Mouse (Mus musculus) myocyte (in vitro differentiated cells): Measurements from ENCODE around the gene Oxt.

Source experiments
- MAX ChIP-seq: IDR thresholded peaks from one replicate; pipeline ENCODE4 v1.6.1; 2011; ENCODE audit warnings: low read depth, mild to moderate bottlenecking, control low read depth
- MYOD1 ChIP-seq, 3 experiments: IDR thresholded peaks; one replicate each; pipeline ENCODE4 v1.6.1; 2011; ENCODE audit warnings: control low read depth in 2 of 3, low read depth in 2 of 3, mild to moderate bottlenecking in 2 of 3, moderate library complexity in 1 of 3; ENCODE audit not compliant: insufficient read length in 2 of 3, control insufficient read depth in 1 of 3
- POLR2A ChIP-seq: IDR thresholded peaks from one replicate; pipeline ENCODE4 v1.6.1; 2011; ENCODE audit warnings: low read depth, mild to moderate bottlenecking, control low read depth, moderate library complexity; ENCODE audit not compliant: insufficient read length
- REST ChIP-seq: IDR thresholded peaks from one replicate; pipeline ENCODE4 v1.6.1; 2011; ENCODE audit warnings: mild to moderate bottlenecking, control low read depth, moderate library complexity; ENCODE audit not compliant: insufficient read depth, insufficient read length
- TCF12 ChIP-seq: IDR thresholded peaks from one replicate; pipeline ENCODE4 v1.6.1; 2011; ENCODE audit warnings: mild to moderate bottlenecking, control low read depth; ENCODE audit not compliant: poor library complexity, insufficient read depth, severe bottlenecking
- USF1 ChIP-seq: IDR thresholded peaks from one replicate; pipeline ENCODE4 v1.6.1; 2011; ENCODE audit warnings: low read depth, mild to moderate bottlenecking, control low read depth, moderate library complexity

- TF ChIP-seq POLR2A (no peak), MAX (no peak), MYOD1 (IDR thresholded peaks at IDR 0.05; ENCODE audit: control insufficient read depth in 1 of 3, insufficient read length in 2 of 3, low read depth in 2 of 3) (no peak), REST (no peak), USF1 (no peak), TCF12 (no peak)
These were observed 10.0 kb downstream of the Oxt start for GRCm38 (mm10) chr2:130586016-130586415.
